Mouse (Mus musculus) small intestine, adult 2 months (tissue): ENCODE measurements around the gene Brip1.

Experiments used
- CTCF ChIP-seq: fragments of 200-500 bp; IDR thresholded peaks from 2 replicates; pipeline ENCODE4 v1.5.1; 2012; ENCODE audit warnings: low read depth, mild to moderate bottlenecking, control low read depth, inconsistent platforms, low read length, moderate library complexity, mixed read lengths; ENCODE audit not compliant: insufficient replicate concordance, insufficient read length; ENCODE audit errors: extremely low read depth
- POLR2A ChIP-seq: fragments of 200-500 bp; IDR thresholded peaks from 2 replicates; pipeline ENCODE4 v1.6.1; 2012; ENCODE audit warnings: low read depth, mild to moderate bottlenecking, control low read depth, inconsistent platforms, low read length, moderate library complexity

GRCm38 (mm10) chr11:86209123-86209522 lies 8.1 kb upstream of the Brip1 start:
- no peak for TF ChIP-seq POLR2A
- no peak for TF ChIP-seq CTCF
